Mouse (Mus musculus): ENCODE data around the gene Olfr606.
"Not testable (repeated sequence)": the region's sequence is repeated elsewhere in the genome, so short reads cannot be mapped to it uniquely, and the experiment has no call there.

The Olfr606 gene

GRCm38 (mm10) chr7:103448746-103449145 lies at the start of gene Olfr606:
Gene Olfr606, plus strand, starts transcription at chr7:103449046.
- in situ Hi-C loops (cut with MboI, MseI), result no loop called here

DNA sequence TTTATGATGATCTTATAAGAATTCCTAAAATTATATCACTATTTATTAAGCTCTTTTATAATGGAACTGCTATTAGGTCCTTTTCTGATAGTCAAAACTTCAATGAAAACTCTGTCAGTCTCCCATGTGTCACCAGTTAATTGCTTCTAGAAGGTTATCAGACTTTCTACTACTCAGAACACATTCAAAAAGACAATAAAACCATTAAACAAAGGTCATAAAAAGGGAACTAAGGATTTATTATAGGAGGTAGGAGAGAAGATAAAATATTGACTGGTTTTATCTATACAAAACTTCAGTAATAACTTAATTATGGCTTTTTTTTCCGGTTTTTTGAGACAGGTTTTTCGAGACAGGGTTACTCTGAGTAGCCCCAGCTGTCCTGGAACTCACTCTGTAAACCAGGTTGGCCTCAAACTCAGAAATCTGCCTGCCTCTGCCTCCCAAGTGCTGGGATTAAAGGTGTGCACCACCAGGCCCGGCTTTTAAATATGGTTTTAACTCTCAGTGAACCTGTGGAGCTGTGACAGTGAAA lies 42.3 kb upstream of the Olfr606 start:
- in situ Hi-C loops (cut with MboI, MseI), result not testable (repeated sequence)

DNA sequence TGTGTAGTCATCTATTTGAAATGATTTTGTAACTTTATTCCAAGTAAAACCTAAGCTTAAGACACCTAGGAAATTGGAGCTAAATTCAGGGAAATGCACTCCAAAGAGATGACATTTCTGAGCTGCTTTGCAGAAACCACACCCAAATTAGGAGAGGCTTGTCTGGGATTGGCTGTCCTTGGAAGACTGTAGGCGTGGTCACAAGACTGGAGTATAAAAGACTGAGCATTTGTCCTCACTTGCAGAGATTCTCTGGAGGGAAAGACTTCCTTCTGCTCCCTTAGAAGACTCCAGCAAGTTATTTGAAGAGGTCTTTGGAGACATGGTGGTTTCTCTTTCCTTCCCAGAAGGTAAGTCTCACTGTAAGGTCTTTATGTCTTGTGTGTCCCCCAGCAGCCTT lies 34.1 kb upstream of the Olfr606 start, which contains the start of gene Usp17lc:
Gene Usp17lc, plus strand, starts transcription at position 301 of the 400 bp plus-strand sequence.
- in situ Hi-C loops (cut with MboI, MseI), result loop anchor here (5.0 kb wide), 1 partner anchor 162 kb away; the partner anchor contains the start of gene Usp17ld

- in situ Hi-C loops (cut with MboI, MseI), result no loop called here
These were observed 3.5 kb upstream of the Olfr606 start, which contains the start of gene Olfr605 for GRCm38 (mm10) chr7:103445339-103445738. Gene Olfr605, minus strand, starts transcription at chr7:103445439.

GRCm38 (mm10) chr7:103460590-103460989 lies 11.7 kb downstream of the Olfr606 start:
- in situ Hi-C loops (cut with MboI, MseI), result no loop called here

DNA sequence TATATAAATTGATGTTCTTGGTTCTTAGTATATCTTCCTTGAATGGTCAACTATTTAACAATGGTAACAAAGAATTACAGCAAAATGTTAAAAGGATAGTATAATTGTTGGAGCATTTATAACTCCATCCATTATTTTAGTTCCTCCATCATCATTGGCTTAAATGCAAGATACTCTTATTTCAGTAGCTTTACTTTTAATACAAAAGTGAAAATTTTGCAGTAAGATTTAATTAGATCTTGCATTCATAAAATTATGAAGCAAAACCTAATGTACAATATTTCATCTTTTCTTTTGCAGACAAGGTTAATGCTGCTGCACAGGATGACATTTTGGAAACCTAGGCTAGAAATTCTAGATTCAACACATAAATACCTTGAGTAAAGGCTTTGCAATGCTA lies 20.7 kb downstream of the Olfr606 start, which contains the start of gene Olfr608:
Gene Olfr608, plus strand, starts transcription at position 301 of the 400 bp plus-strand sequence.
- in situ Hi-C loops (cut with MboI, MseI), result no loop called here

DNA sequence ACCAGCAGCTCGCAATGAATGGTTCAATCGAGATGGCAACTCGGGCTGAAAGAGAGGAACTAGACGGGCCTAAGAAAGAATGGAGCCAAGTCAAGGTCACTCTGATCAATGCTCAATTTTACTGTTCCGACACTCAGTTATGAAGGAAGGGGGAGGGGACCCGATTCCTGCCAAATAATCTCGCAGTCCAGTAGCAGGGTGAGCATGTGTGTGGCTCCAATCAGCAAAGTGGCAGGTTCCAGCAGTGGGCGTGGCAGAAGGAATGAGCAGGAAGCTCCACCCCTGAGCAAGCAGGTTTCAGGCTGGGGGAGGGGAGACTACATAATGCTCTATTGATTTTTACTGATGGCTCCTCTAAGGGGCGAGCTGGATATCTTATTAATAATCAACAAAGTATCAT lies 28.3 kb downstream of the Olfr606 start:
- in situ Hi-C loops (cut with MboI, MseI), result not testable (repeated sequence)

- in situ Hi-C loops (cut with MboI, MseI), result no loop called here
These were observed 49.1 kb downstream of the Olfr606 start, which contains the start of gene Olfr609 for GRCm38 (mm10) chr7:103497962-103498361. Gene Olfr609, minus strand, starts transcription at chr7:103498062.

Measured in T-helper 2 cell (primary cell).